Mouse (Mus musculus): Measurements from ENCODE around the gene Plekhh1. TPM values are rescaled to one million over a fixed set of nuclear protein-coding genes. Genes with fewer than 3 reads are reported as not detected.

The Plekhh1 gene
- polyA plus RNA-seq, 1 experiment from 2014 or later, result 1.7 TPM

DNA sequence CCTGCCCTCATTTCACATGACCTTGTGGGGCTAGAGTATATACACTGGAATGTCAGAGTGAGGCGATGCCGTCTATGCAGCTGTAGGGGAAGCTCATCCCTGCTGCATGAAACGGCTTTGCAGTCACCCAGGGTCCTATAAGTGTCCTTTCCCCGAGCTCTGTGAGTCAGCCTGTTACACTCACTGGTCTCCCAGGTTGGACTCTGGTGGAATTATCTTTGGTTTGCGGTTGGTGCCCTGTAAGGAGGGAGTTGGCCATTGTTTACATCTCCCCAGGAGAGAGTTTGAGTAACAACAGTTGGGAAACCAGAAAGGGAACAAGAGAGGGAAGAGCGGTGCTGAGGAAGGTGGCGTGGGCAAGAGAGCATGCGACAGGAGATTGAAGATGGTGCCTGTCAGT, 10.7 kb downstream of the Plekhh1 start:
- WGBS, result 64% methylated on average over 8 of the region's 8 CpGs
- Histone ChIP-seq H3K9me3 (no peaks in the 10 kb centered on the region), H3K27me3 (no peaks in the 10 kb centered on the region), H3K4me2 (no peak overlapping the region), H3K36me3 (no peaks in the 10 kb centered on the region), H3K4me1 (no peaks in the 10 kb centered on the region), H3K27ac (no peak overlapping the region), H3K4me3 (no peak overlapping the region), H3K9ac (no peak overlapping the region)
- no peak for ATAC-seq (ENCODE audit: insufficient number of reproducible peaks, insufficient read depth, low FRiP score, low TSS enrichment, low read depth)

DNA sequence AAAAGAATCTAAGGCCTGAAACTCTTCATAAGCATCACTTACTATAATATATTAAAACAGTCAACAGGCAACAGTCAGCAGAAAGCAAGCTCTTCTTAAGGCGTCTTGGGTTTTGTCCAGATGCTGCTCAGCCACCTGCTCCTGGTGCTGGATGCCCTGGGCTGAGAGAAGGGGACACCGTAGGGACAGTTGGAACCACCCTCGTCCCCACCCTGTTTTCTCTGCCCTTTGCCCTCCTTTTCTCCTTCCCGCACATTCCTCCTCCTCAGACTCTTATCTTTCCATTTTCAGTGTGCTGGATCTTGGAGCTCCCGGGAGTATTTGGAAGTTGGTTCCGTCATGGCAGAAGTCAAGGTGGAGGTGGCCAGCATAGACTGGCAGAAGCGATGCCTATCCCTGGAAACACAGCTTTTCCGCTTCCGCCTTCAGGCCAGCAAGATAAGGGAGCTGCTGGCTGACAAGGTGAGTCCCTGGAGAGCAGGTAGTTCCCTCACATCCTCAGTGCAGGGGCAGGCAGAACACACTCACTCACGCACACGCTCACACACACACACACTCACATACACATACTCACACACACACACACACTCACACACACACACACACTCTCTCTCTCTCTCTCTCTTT, 11.4 kb downstream of the Plekhh1 start:
- no peak overlapping the region for H3K4me2 ChIP-seq
- no peaks in the 10 kb centered on the region for H3K9me3 ChIP-seq
- H3K27ac ChIP-seq, result no peak overlapping the region
- no peak overlapping the region for H3K9ac ChIP-seq
- ATAC-seq (ENCODE audit: insufficient number of reproducible peaks, insufficient read depth, low FRiP score, low TSS enrichment, low read depth), result no peak
- no peaks in the 10 kb centered on the region for H3K27me3 ChIP-seq
- H3K4me1 ChIP-seq, result no peaks in the 10 kb centered on the region
- WGBS, result 87% methylated on average over 11 of the region's 11 CpGs
- no peaks in the 10 kb centered on the region for H3K36me3 ChIP-seq
- H3K4me3 ChIP-seq, result no peak overlapping the region

DNA sequence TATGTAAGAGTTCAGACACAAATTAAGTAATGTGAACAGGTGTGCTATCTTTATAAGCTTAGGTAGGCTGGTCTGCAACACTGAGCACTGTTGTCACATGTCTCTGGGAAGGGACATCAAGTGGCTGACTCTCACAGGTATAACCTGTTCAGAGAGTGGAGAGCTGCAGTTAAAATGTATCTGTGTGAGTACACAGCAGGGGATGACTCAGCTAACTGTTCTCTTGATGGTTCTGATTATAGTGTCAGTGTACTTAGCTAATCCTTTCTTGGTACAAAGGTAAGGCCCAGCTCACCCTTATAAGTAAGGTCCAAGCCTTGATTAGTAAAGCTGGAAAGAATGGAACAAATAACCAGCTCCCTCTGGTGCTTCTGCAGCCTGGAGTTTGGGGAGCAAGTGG, 12.5 kb downstream of the Plekhh1 start:
- H3K27ac ChIP-seq, result no peak overlapping the region
- no peak overlapping the region for H3K9ac ChIP-seq
- H3K9me3 ChIP-seq, result no peaks in the 10 kb centered on the region
- no peak overlapping the region for H3K4me3 ChIP-seq
- no peak for ATAC-seq (ENCODE audit: insufficient number of reproducible peaks, insufficient read depth, low FRiP score, low TSS enrichment, low read depth)
- no peak overlapping the region for H3K4me2 ChIP-seq
- H3K4me1 ChIP-seq, result no peaks in the 10 kb centered on the region
- no peaks in the 10 kb centered on the region for H3K27me3 ChIP-seq
- H3K36me3 ChIP-seq, result peaks cover 6% of the 10 kb centered on the region; the same call in 1 of the 2 replicates

DNA sequence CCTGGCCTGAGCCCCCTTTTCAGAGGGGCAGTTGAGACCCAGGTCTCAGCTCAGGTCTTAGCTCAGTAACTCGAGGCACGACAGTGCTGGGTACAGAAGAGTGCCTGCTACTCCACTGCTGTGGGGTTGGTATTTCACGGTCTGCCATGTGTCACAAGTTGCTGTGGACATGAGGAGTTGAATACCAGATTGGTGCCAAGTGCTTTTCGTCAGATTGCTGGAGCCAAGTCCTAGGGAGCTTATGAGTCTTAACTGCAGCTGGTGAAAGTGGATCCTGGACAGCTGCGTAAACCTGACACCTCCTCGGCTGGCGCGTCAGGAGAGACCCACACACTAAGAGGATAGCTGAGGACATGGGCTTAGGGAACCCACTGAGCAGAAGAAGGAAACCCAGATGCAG, 15.7 kb downstream of the Plekhh1 start:
- ATAC-seq (ENCODE audit: insufficient number of reproducible peaks, insufficient read depth, low FRiP score, low TSS enrichment, low read depth), result no peak
- H3K27me3 ChIP-seq, result no peaks in the 10 kb centered on the region
- no peak overlapping the region for H3K4me3 ChIP-seq
- H3K4me1 ChIP-seq, result no peaks in the 10 kb centered on the region
- H3K36me3 ChIP-seq, result peaks cover 6% of the 10 kb centered on the region; the same call in 1 of the 2 replicates
- WGBS, result 68% methylated on average over 8 of the region's 8 CpGs
- no peak overlapping the region for H3K4me2 ChIP-seq
- no peaks in the 10 kb centered on the region for H3K9me3 ChIP-seq
- H3K9ac ChIP-seq, result no peak overlapping the region
- H3K27ac ChIP-seq, result no peak overlapping the region

DNA sequence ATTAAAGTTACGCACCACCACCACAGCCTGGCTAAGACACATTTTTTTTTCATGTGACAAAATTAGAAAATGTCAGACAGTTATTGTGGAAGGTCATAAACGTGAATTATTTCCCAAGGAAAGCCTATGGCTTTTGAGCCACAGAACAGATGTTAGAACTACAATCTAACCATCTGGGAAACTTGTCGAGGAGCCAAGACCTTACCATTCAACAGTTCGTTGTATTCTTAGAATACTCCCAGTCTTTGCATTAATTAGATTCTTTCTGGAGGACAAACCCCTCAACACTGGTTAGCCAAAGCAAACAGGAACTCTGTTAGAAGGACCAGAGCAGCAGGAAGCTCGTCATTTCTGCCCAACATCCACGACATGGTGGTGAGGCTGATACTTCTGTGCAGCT, 17.2 kb downstream of the Plekhh1 start:
- Histone ChIP-seq H3K4me2 (no peak overlapping the region), H3K27ac (no peak overlapping the region), H3K9ac (no peak overlapping the region), H3K9me3 (no peaks in the 10 kb centered on the region), H3K4me3 (no peak overlapping the region), H3K36me3 (peaks cover 12% of the 10 kb centered on the region), H3K27me3 (no peaks in the 10 kb centered on the region), H3K4me1 (no peaks in the 10 kb centered on the region)
- ATAC-seq (ENCODE audit: insufficient number of reproducible peaks, insufficient read depth, low FRiP score, low TSS enrichment, low read depth), result no peak
- WGBS, result 67% methylated on average over 6 of the region's 6 CpGs

DNA sequence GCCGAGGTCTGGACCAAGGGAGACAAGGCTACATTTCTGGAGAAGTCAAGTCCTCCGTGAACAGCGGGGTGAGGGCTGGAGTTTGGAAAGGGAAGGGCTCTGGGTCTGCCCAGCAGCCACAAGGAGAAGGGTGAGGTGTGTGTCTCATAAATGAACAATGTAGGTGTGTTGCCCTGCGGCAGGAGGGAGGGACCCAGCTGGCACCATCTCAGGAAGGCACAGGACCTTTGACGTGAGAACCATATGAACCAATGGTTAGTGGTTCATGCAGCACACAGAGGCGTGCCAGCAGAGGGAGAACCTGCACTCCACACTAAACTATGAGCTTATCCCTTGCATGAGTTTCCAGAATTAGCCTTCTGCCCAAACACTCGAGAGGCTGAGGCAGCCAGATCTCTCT, 18.2 kb downstream of the Plekhh1 start:
- Histone ChIP-seq H3K36me3 (peaks cover 12% of the 10 kb centered on the region), H3K4me1 (no peaks in the 10 kb centered on the region), H3K9me3 (no peaks in the 10 kb centered on the region), H3K27me3 (no peaks in the 10 kb centered on the region), H3K27ac (no peak overlapping the region), H3K4me3 (no peak overlapping the region), H3K4me2 (no peak overlapping the region), H3K9ac (no peak overlapping the region)
- 88% methylated on average over 7 of the region's 7 CpGs for WGBS
- ATAC-seq (ENCODE audit: insufficient number of reproducible peaks, insufficient read depth, low FRiP score, low TSS enrichment, low read depth), result no peak

DNA sequence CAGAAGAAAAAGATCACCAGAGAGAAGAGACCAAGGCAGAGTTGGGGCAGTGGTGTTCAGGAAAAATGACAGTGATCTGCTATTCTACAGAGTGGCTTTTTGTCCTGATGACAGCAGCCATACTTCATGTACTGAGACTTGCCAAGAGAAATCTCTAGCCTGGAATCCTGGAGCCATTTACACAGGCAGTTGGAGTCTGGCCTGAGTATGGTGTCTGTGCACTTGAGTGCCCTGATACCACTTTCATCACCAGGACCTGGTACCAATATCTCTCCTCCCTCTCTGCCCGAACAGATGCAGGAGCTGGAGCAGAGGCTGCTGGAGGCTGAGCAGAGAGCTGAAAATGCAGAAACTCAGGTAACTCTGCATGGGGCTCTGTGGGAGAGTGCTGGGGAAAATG, 19.9 kb downstream of the Plekhh1 start:
- H3K4me2 ChIP-seq, result no peak overlapping the region
- no peak overlapping the region for H3K27ac ChIP-seq
- peaks cover 17% of the 10 kb centered on the region for H3K36me3 ChIP-seq
- H3K4me1 ChIP-seq, result no peaks in the 10 kb centered on the region
- no peaks in the 10 kb centered on the region for H3K9me3 ChIP-seq
- 69% methylated on average over 1 of the region's 1 CpGs for WGBS
- no peak overlapping the region for H3K4me3 ChIP-seq
- no peak overlapping the region for H3K9ac ChIP-seq
- no peak for ATAC-seq (ENCODE audit: insufficient number of reproducible peaks, insufficient read depth, low FRiP score, low TSS enrichment, low read depth)
- H3K27me3 ChIP-seq, result no peaks in the 10 kb centered on the region

DNA sequence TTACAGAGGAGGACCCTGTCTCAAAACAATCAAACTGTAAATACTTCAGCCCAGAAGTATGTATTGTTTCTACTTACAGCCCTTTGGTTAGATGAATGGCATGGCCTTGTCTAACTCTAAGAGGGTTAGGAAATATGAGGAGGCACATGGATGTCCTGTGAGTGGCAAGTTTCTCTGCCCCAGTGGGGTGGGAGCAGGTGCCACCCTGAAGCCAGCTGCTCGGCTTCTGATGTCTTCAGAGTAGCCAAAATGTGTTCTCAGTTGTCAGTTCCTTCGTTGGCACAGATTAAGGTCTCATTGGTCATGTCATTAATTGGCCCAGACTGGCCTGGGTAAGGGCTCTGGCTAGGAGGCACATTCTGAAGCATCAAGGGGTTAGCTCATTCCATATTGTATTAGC, 20.8 kb downstream of the Plekhh1 start:
- ATAC-seq (ENCODE audit: insufficient number of reproducible peaks, insufficient read depth, low FRiP score, low TSS enrichment, low read depth), result no peak
- Histone ChIP-seq H3K4me1 (no peaks in the 10 kb centered on the region), H3K9me3 (no peaks in the 10 kb centered on the region), H3K4me3 (no peak overlapping the region), H3K9ac (no peak overlapping the region), H3K36me3 (peaks cover 23% of the 10 kb centered on the region), H3K27me3 (no peaks in the 10 kb centered on the region), H3K27ac (no peak overlapping the region), H3K4me2 (no peak overlapping the region)
- 68% methylated on average over 2 of the region's 2 CpGs for whole genome bisulfite sequencing

DNA sequence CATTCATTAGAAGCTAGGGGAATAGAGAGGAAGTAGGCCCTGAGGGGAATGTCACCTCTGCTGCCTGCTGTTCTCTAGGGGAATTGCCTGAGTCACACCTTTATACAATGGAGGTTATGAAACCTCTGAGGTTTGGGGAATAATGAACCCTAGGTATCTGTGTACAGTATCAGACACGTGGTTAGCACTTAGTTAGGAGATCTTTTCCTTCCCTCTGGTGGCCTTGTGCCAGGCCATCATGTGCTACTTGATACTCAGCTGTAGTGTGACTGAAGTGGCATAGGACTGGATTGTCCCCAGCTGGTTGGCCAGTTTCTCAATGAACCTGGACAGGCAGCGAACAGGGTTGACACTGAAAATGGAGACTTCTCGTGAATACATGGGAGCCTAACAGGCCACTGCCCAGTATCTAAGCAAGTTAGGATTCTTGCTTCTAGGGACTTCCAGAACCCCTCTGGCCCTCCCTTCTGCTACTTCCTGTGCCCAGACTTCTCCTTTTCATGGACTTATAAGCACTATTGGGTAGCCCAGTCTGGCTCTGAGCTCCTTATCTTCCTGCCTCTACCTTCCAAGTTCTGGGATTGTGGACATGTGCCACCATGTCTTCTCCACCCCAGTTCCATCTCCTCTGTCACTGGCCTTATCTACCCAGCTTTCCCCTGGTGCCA, 21.7 kb downstream of the Plekhh1 start:
- Histone ChIP-seq H3K4me3 (no peak overlapping the region), H3K4me2 (no peak overlapping the region), H3K4me1 (no peaks in the 10 kb centered on the region), H3K36me3 (peaks cover 27% of the 10 kb centered on the region), H3K9ac (no peak overlapping the region), H3K27ac (no peak overlapping the region), H3K27me3 (no peaks in the 10 kb centered on the region), H3K9me3 (no peaks in the 10 kb centered on the region)
- no peak for ATAC-seq (ENCODE audit: insufficient number of reproducible peaks, insufficient read depth, low FRiP score, low TSS enrichment, low read depth)
- 72% methylated on average over 3 of the region's 3 CpGs for WGBS

DNA sequence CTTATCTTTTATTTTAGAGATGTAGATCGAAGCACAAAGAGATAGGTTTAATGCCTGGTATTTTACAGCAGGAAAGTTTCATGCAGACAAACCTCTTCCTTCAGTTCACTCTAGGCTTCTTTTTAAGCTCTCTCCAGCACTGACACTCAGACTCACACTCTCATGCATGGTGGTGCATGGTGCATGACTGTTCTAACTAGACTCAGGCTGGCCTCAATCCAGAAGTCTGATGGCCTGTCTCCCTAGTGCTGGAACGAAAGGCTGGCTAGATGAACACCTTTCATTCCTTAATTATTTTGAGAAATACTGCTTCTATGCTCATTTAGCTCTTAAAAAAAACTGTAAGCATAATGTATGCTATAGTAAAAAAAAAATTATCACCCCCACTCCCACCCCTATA, 23.1 kb downstream of the Plekhh1 start:
- H3K4me2 ChIP-seq, result no peak overlapping the region
- WGBS, result 83% methylated on average over 2 of the region's 2 CpGs
- no peak overlapping the region for H3K9ac ChIP-seq
- no peak overlapping the region for H3K4me3 ChIP-seq
- no peak overlapping the region for H3K27ac ChIP-seq
- ATAC-seq (ENCODE audit: insufficient number of reproducible peaks, insufficient read depth, low FRiP score, low TSS enrichment, low read depth), result no peak
- H3K36me3 ChIP-seq, result peaks cover 22% of the 10 kb centered on the region
- H3K27me3 ChIP-seq, result no peaks in the 10 kb centered on the region
- no peaks in the 10 kb centered on the region for H3K9me3 ChIP-seq
- no peaks in the 10 kb centered on the region for H3K4me1 ChIP-seq

DNA sequence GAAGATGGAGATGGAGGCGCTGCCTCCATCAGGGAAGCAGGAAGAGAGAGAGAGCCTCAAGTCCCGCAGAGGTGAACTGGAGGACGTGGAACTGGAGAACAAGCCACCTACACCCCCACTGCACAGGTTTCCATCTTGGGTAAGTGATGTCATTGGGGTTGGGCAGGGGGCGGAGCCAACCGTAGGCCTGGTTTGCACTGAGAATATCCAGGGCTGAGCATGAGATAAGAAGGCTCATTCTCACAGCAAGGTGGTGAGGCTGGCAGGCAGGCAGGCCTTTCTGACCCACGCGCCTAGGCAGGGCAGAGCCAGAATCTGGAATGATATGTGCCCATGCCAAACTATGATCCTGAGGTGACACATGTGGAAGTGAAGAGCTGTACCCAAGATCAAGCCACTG, 26.3 kb downstream of the Plekhh1 start:
- H3K27ac ChIP-seq, result no peak overlapping the region
- H3K4me1 ChIP-seq, result no peaks in the 10 kb centered on the region
- no peaks in the 10 kb centered on the region for H3K27me3 ChIP-seq
- no peak overlapping the region for H3K9ac ChIP-seq
- H3K4me3 ChIP-seq, result no peak overlapping the region
- H3K4me2 ChIP-seq, result no peak overlapping the region
- WGBS, result 93% methylated on average over 7 of the region's 7 CpGs
- peaks cover 21% of the 10 kb centered on the region for H3K36me3 ChIP-seq
- H3K9me3 ChIP-seq, result no peaks in the 10 kb centered on the region
- ATAC-seq (ENCODE audit: insufficient number of reproducible peaks, insufficient read depth, low FRiP score, low TSS enrichment, low read depth), result no peak

DNA sequence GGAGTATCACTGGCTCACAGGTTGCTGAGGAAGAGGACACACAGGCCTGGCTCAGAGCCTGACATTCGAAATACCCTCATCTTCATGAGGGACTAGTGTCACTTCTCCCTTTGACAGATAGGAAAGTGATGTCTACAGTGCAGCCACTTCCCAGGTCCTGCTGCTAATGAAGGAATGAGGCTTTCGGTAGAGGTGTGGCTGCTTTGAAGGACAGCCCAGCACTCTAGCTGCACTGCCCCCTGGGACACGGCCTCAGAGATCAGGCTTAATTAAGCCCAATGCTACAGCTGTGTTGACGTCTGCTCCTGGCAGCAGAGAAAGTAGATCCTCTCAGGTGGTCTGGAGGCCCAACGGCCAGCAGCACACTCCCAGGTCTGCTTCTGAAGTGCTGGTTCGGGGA, 30.6 kb downstream of the Plekhh1 start:
- H3K4me2 ChIP-seq, result no peak overlapping the region
- H3K9ac ChIP-seq, result no peak overlapping the region
- H3K27ac ChIP-seq, result no peak overlapping the region
- H3K4me1 ChIP-seq, result no peaks in the 10 kb centered on the region
- no peak overlapping the region for H3K4me3 ChIP-seq
- no peak for ATAC-seq (ENCODE audit: insufficient number of reproducible peaks, insufficient read depth, low FRiP score, low TSS enrichment, low read depth)
- H3K9me3 ChIP-seq, result no peaks in the 10 kb centered on the region
- WGBS, result 77% methylated on average over 6 of the region's 6 CpGs
- no peaks in the 10 kb centered on the region for H3K27me3 ChIP-seq
- peaks cover 7% of the 10 kb centered on the region; the same call in 1 of the 2 replicates for H3K36me3 ChIP-seq

Data from embryonic facial prominence, embryonic 13.5 days (tissue).